Mouse (Mus musculus): ENCODE data around the gene Copz2. TPM values are rescaled to one million over a fixed set of nuclear protein-coding genes. Genes with fewer than 3 reads are reported as not detected.
A peak's percentile ranks its signal among the peaks of the same experiment; 100 is the strongest.
"Not testable (repeated sequence)": the region's sequence is repeated elsewhere in the genome, so short reads cannot be mapped to it uniquely, and the experiment has no call there.

Copz2 gene
- total RNA-seq, 1 experiment from 2014 or later = 1.6 TPM

- no peak for ATAC-seq (replicated peaks; ENCODE audit: low read depth, poor library complexity, severe bottlenecking)
These were observed 22.5 kb upstream of the Copz2 start for GRCm38 (mm10) chr11:96827062-96827581.

GRCm38 (mm10) chr11:96827917-96828316 is 21.8 kb upstream of the Copz2 start:
- ATAC-seq (replicated peaks; ENCODE audit: low read depth, poor library complexity, severe bottlenecking) = no peak

GRCm38 (mm10) chr11:96828881-96829280 is 20.8 kb upstream of the Copz2 start:
- ATAC-seq (replicated peaks; ENCODE audit: low read depth, poor library complexity, severe bottlenecking) = no peak

GRCm38 (mm10) chr11:96829403-96829812 is 20.3 kb upstream of the Copz2 start:
- peak; percentile 55 for ATAC-seq (replicated peaks; ENCODE audit: low read depth, poor library complexity, severe bottlenecking)

- peak; percentile 94 for ATAC-seq (replicated peaks; ENCODE audit: low read depth, poor library complexity, severe bottlenecking)
These were observed 19.7 kb upstream of the Copz2 start, which contains the start of gene Nfe2l1 for GRCm38 (mm10) chr11:96829813-96830538. Gene Nfe2l1 (minus strand): TSS chr11:96829968.

GRCm38 (mm10) chr11:96830539-96831216 is 19.0 kb upstream of the Copz2 start:
- no peak for ATAC-seq (replicated peaks; ENCODE audit: low read depth, poor library complexity, severe bottlenecking)

- ATAC-seq (replicated peaks; ENCODE audit: low read depth, poor library complexity, severe bottlenecking) = no peak
These were observed 18.2 kb upstream of the Copz2 start for GRCm38 (mm10) chr11:96831516-96831915.

- ATAC-seq (replicated peaks; ENCODE audit: low read depth, poor library complexity, severe bottlenecking) = no peak
These were observed 17.1 kb upstream of the Copz2 start for GRCm38 (mm10) chr11:96832541-96832940.

- ATAC-seq (replicated peaks; ENCODE audit: low read depth, poor library complexity, severe bottlenecking) = no peak
These were observed 16.7 kb upstream of the Copz2 start for GRCm38 (mm10) chr11:96832973-96833372.

- ATAC-seq (replicated peaks; ENCODE audit: low read depth, poor library complexity, severe bottlenecking) = no peak
These were observed 15.5 kb upstream of the Copz2 start for GRCm38 (mm10) chr11:96834127-96834526.

- ATAC-seq (replicated peaks; ENCODE audit: low read depth, poor library complexity, severe bottlenecking) = peak; percentile 74; the same call in 1 of the 2 replicates
These were observed 12.4 kb upstream of the Copz2 start for GRCm38 (mm10) chr11:96837298-96837697.

- ATAC-seq (replicated peaks; ENCODE audit: low read depth, poor library complexity, severe bottlenecking) = no peak
These were observed 11.3 kb upstream of the Copz2 start for GRCm38 (mm10) chr11:96838341-96838740.

GRCm38 (mm10) chr11:96839428-96839827 is 10.2 kb upstream of the Copz2 start:
- no peak for ATAC-seq (replicated peaks; ENCODE audit: low read depth, poor library complexity, severe bottlenecking)

- ATAC-seq (replicated peaks; ENCODE audit: low read depth, poor library complexity, severe bottlenecking) = no peak
These were observed 9.8 kb upstream of the Copz2 start for GRCm38 (mm10) chr11:96839877-96840276.

GRCm38 (mm10) chr11:96840290-96840689 is 9.4 kb upstream of the Copz2 start:
- no peak for ATAC-seq (replicated peaks; ENCODE audit: low read depth, poor library complexity, severe bottlenecking)

- no peak for ATAC-seq (replicated peaks; ENCODE audit: low read depth, poor library complexity, severe bottlenecking)
These were observed 6.0 kb upstream of the Copz2 start for GRCm38 (mm10) chr11:96843627-96844026.

GRCm38 (mm10) chr11:96847240-96847639 is 2.4 kb upstream of the Copz2 start:
- no peak for ATAC-seq (replicated peaks; ENCODE audit: low read depth, poor library complexity, severe bottlenecking)

GRCm38 (mm10) chr11:96848694-96849093 is 976 bp upstream of the Copz2 start:
- ATAC-seq (replicated peaks; ENCODE audit: low read depth, poor library complexity, severe bottlenecking) = no peak

- not testable (repeated sequence) for ATAC-seq (replicated peaks; ENCODE audit: low read depth, poor library complexity, severe bottlenecking)
These were observed 525 bp upstream of the Copz2 start for GRCm38 (mm10) chr11:96849145-96849544.

GRCm38 (mm10) chr11:96857446-96857845 is 7.8 kb downstream of the Copz2 start:
- ATAC-seq (replicated peaks; ENCODE audit: low read depth, poor library complexity, severe bottlenecking) = no peak

- no peak for ATAC-seq (replicated peaks; ENCODE audit: low read depth, poor library complexity, severe bottlenecking)
These were observed 10.0 kb downstream of the Copz2 start for GRCm38 (mm10) chr11:96859635-96860034.

All from common myeloid progenitor, adult 5-6 weeks (primary cell).